Mouse (Mus musculus): ENCODE results near the gene Gng13.

DNA sequence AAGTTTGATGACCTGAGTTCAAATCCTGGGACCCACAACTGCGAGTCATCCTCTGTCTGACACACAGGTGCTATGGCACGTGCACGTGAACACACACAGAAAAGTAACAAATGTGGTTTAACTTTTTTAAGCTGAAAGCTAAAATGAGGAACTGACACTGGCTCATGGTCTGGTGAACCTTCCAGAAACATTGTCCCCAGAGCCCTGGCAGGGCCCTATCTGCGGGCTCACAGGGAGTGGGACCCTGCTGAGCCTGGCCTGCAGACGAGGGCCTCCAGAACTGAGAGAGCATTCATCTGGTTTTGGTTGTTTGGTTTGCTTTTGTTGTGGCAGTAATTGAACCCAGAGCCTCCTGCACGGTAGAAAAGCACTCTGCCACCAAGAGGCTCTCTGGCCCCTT lies 39.0 kb upstream of the Gng13 start:
- no peak for TF ChIP-seq EP300 (IDR thresholded peaks at IDR 0.05; ENCODE audit: insufficient read depth, low read depth, low read length)
- TF ChIP-seq CTCF (IDR thresholded peaks at IDR 0.05; ENCODE audit: low read depth, low read length): no peak
- no peak for TF ChIP-seq POLR2A (IDR thresholded peaks at IDR 0.05; ENCODE audit: insufficient read depth, low read length)

Data from ES-Bruce4 (cell line).